Mouse (Mus musculus): ENCODE measurements around the gene Rbx1. TPM values are rescaled to one million over a fixed set of nuclear protein-coding genes. Genes with fewer than 3 reads are reported as not detected.
A peak's percentile ranks its signal among the peaks of the same experiment; 100 is the strongest.
"Not testable (repeated sequence)": the region's sequence is repeated elsewhere in the genome, so short reads cannot be mapped to it uniquely, and the experiment has no call there.

The Rbx1 gene
- total RNA-seq (2018; cell fraction: chromatin; rRNA removed): 10 to 100 TPM; 35.9 to 97.8 (median 63.4) TPM
- total RNA-seq (2018; cell fraction: cytosol; rRNA removed): 100 to 1,000 TPM; 120 to 186 (median 145) TPM
- total RNA-seq (2018; cell fraction: nucleus; rRNA removed): 10 to 100 TPM; 28.8 to 97.5 (median 66.8) TPM
- polyA plus RNA-seq (2018): 69.0 to 118 TPM (median 86.1 TPM) in 3 replicates

DNA sequence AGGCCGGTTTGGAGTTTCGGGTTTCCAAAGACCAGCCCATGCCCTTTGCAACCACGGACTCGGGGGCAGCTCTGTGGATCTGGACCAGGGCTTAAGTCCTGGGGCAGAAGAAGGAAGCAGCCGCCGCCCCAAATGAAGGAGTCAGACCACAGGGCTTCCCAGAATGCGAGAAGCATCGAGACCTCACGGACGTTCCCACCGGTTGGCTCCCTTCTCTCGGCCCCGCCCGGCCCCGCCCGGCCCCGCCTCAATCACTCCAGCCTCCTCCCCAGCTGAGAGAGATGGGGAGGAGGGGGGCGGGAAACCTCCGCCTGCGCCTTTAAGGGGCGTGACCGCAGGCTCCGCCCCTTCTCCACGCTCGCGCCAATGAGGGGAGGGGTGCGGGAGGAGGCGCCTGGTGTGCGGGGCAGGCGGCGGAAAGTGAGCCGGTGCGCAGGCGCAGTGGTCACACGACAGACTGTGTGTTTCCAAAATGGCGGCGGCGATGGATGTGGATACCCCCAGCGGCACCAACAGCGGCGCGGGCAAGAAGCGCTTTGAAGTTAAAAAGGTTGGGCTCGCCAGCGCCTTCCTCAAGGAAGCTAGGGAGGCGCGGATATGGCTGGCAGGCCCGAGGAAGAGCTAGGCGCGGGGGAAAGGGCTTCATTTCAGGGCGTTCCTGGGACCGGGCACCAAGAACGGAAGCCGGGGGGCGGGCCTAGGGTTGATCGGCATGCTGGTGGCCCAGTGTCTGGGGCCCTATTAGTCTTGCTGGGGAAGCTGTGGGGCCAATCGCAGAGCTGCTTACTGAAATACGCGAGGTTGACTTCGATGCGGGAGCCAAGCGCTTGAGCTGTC, at the start of gene Rbx1:
Gene Rbx1 (plus strand): TSS at position 396 of the 837 bp plus-strand sequence.
- Histone ChIP-seq H3K27ac (peak within 1 kb of the TSS; percentile 86), H3K79me2 (ENCODE audit: inconsistent target) (peaks cover 41% of the 10 kb centered on the region), H3K4me3 (ENCODE audit: inconsistent target) (peak within 1 kb of the TSS; percentile 78), H3K36me3 (ENCODE audit: inconsistent target) (peaks cover 19% of the 10 kb centered on the region)
- under 1% methylated on average over 62 of the region's 62 CpGs for WGBS (ENCODE audit: missing documents)

GRCm38 (mm10) chr15:81416763-81417310, 49.3 kb upstream of the Rbx1 start:
- H3K4me3 ChIP-seq (ENCODE audit: inconsistent target); H3K36me3 ChIP-seq (ENCODE audit: inconsistent target); H3K79me2 ChIP-seq (ENCODE audit: inconsistent target); H3K27ac ChIP-seq: not testable (repeated sequence)
- WGBS (ENCODE audit: missing documents): 10% methylated on average over 18 of the region's 22 CpGs

DNA sequence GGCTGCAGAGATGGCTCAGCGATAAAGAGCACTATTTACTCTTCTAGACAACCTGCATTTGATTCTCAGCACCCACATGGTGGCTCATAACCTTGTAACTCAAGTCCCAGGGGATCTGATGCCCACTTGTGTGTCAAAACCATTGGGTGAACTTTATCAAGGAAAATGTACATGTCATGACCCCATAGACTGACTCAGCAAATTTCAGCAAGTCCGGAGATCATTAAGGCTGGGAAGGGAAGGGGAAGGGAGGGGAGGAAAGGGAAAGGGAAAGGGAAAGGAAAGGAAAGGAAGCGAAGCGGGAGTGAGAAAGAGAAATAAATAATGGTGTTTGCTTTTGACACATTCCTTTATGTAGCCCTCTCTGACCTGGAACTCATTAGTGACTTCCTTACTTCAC, 48.0 kb upstream of the Rbx1 start:
- H3K4me3 ChIP-seq (ENCODE audit: inconsistent target): no peak overlapping the region
- no peaks in the 10 kb centered on the region for H3K36me3 ChIP-seq (ENCODE audit: inconsistent target)
- WGBS (ENCODE audit: missing documents): 92% methylated on average over 4 of the region's 4 CpGs
- H3K27ac ChIP-seq: no peak overlapping the region
- H3K79me2 ChIP-seq (ENCODE audit: inconsistent target): no peaks in the 10 kb centered on the region

GRCm38 (mm10) chr15:81421454-81421853, 44.6 kb upstream of the Rbx1 start:
- Histone ChIP-seq H3K4me3 (ENCODE audit: inconsistent target) (no peak overlapping the region), H3K79me2 (ENCODE audit: inconsistent target) (no peaks in the 10 kb centered on the region), H3K27ac (peak overlapping the region; percentile 47), H3K36me3 (ENCODE audit: inconsistent target) (no peaks in the 10 kb centered on the region)
- 25% methylated on average over 1 of the region's 1 CpGs for WGBS (ENCODE audit: missing documents)

DNA sequence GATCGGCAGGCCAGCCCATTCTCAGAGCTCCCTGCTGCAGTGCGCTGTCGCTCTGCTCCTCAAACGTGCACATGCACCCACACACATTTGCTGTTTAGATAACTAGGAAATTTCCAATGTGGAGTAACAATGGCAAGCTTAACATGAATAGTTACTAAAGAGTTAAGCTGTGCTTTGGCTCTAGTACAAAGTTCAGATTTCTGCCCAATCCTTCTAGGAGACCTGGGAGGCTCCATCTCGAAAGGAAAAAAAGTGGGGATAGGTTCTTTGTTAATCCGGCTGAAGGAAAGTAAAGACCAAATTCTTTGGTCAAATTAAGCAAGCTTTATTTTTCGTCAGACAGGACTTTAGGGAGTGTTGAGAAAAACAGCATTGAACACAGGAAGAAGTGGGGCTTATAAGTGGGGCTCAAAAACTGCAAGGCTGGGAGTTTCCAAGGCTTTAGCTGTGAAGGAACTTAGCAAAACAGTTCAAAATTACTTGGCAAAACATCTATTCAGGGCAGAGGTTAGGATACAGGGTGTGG, 43.9 kb upstream of the Rbx1 start:
- Histone ChIP-seq H3K79me2 (ENCODE audit: inconsistent target) (no peaks in the 10 kb centered on the region), H3K36me3 (ENCODE audit: inconsistent target) (peaks cover 2% of the 10 kb centered on the region; the same call in 1 of the 2 replicates), H3K4me3 (ENCODE audit: inconsistent target) (no peak overlapping the region), H3K27ac (no peak overlapping the region)
- 87% methylated on average over 7 of the region's 7 CpGs for WGBS (ENCODE audit: missing documents)

DNA sequence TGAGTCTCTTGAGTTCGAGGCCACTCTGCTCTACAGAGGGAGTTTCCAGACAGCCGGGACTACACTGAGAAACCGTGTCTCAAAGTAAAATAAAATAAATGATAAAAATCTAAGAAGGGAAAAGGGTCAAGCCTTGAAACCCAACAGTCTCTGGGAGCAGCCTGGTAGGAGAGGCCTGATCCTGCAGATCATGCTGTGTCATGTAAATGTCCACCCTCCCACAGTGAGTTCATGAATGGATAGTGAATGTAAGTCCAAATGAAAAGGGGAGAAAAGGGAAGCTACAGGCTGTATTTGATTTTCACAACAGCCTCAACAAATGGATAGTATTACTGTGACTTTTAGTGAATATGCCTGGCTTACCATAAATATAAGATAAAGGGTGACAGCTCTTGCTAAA, 40.8 kb upstream of the Rbx1 start:
- Histone ChIP-seq H3K79me2 (ENCODE audit: inconsistent target) (no peaks in the 10 kb centered on the region), H3K27ac (no peak overlapping the region), H3K36me3 (ENCODE audit: inconsistent target) (peaks cover 12% of the 10 kb centered on the region; the same call in 1 of the 2 replicates), H3K4me3 (ENCODE audit: inconsistent target) (no peak overlapping the region)
- 74% methylated on average over 3 of the region's 3 CpGs for WGBS (ENCODE audit: missing documents)

DNA sequence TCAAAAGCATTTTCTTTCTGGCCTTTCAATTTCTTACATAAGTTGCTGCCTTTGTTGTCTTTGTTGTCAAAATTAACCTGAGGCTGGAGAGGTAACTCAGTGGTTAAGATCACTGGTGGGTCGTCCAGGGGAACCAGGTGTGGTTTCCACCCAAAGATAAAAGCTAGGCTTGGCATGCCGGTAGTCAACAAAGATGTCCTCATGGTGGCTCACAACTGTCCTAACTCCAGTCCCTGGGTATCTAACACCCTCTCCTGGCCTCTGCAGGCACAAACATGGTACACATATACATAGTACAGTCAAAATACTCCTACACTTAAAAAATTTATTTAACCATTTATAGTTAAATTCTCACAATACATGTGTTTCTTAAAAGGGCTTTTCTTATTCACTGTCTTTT, 38.1 kb upstream of the Rbx1 start:
- Histone ChIP-seq H3K36me3 (ENCODE audit: inconsistent target) (peaks cover 28% of the 10 kb centered on the region; the same call in 1 of the 2 replicates), H3K4me3 (ENCODE audit: inconsistent target) (no peak overlapping the region), H3K27ac (no peak overlapping the region), H3K79me2 (ENCODE audit: inconsistent target) (no peaks in the 10 kb centered on the region)
- 87% methylated on average over 2 of the region's 2 CpGs for WGBS (ENCODE audit: missing documents)

DNA sequence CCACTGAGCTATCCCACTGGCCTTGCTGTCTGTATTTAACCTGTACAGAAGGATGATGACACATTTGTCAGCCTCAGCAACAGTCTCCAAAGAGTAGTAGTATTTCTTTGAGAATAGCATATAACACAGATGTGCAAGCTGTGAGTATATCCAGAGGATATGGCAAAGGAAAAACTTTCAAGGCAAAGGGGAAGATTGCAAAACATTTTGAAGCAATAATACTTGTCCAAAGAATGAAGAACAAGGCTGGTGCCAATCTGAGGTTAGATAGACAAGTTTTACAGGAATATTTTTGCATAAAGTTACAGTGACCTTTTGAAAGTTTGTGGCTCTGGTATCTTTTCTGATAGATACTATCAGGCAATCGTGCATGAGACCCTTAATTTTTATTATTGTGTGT, 34.9 kb upstream of the Rbx1 start:
- H3K36me3 ChIP-seq (ENCODE audit: inconsistent target): peaks cover 28% of the 10 kb centered on the region; the same call in 1 of the 2 replicates
- H3K27ac ChIP-seq: no peak overlapping the region
- no peaks in the 10 kb centered on the region for H3K79me2 ChIP-seq (ENCODE audit: inconsistent target)
- no peak overlapping the region for H3K4me3 ChIP-seq (ENCODE audit: inconsistent target)
- WGBS (ENCODE audit: missing documents): 100% methylated on average over 1 of the region's 1 CpGs

DNA sequence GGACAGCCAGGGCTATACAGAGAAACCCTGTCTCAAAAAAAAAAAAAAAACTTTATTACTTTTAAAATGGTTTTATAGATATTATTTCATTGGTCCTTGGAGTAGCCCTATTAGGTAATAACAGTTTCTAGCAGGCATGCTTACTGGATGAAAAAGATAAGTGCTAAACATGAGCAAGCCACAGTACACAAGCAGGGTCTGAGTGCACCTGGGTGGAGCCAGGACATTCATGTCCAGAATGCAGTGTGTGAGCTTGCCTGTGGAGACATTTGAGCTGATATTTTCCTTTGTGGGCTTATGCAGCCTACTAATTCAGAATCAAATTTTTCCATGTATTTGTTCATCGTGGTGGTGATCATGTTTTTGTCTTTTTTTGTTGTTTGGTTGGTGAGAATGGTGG, 27.8 kb upstream of the Rbx1 start:
- no peak overlapping the region for H3K4me3 ChIP-seq (ENCODE audit: inconsistent target)
- 100% methylated on average over 1 of the region's 1 CpGs for WGBS (ENCODE audit: missing documents)
- H3K36me3 ChIP-seq (ENCODE audit: inconsistent target): peaks cover 12% of the 10 kb centered on the region; the same call in 1 of the 2 replicates

DNA sequence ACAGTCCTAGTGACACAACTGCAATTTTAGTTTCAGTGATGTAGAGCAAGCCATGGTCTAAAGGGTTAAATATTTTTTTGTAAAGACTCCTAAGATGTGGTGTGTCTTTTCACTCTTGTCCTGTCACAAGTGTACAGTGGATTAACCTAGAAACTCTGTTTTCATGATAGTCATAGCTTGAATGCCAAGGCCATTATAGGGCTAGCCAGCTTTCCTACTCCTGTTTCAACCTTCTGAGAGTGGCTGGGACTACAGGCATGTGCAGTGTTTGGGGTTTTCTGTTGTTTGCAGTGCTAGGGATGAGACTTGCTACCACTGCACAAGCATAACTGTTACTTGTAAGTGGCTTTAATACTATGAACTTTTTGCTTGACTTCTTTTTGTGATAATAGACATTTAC, 26.9 kb upstream of the Rbx1 start:
- H3K4me3 ChIP-seq (ENCODE audit: inconsistent target): no peak overlapping the region
- no peaks in the 10 kb centered on the region for H3K79me2 ChIP-seq (ENCODE audit: inconsistent target)
- peaks cover 12% of the 10 kb centered on the region; the same call in 1 of the 2 replicates for H3K36me3 ChIP-seq (ENCODE audit: inconsistent target)
- no peak overlapping the region for H3K27ac ChIP-seq

More for the DNA sequence above, 27.8 kb upstream of the Rbx1 start:
- Histone ChIP-seq H3K79me2 (ENCODE audit: inconsistent target) (no peaks in the 10 kb centered on the region), H3K27ac (no peak overlapping the region)

GRCm38 (mm10) chr15:81448463-81448862, 17.6 kb upstream of the Rbx1 start:
- Histone ChIP-seq H3K36me3 (ENCODE audit: inconsistent target) (peaks cover 27% of the 10 kb centered on the region), H3K4me3 (ENCODE audit: inconsistent target) (no peak overlapping the region), H3K27ac (no peak overlapping the region), H3K79me2 (ENCODE audit: inconsistent target) (no peaks in the 10 kb centered on the region)
- WGBS (ENCODE audit: missing documents): 63% methylated on average over 3 of the region's 3 CpGs

DNA sequence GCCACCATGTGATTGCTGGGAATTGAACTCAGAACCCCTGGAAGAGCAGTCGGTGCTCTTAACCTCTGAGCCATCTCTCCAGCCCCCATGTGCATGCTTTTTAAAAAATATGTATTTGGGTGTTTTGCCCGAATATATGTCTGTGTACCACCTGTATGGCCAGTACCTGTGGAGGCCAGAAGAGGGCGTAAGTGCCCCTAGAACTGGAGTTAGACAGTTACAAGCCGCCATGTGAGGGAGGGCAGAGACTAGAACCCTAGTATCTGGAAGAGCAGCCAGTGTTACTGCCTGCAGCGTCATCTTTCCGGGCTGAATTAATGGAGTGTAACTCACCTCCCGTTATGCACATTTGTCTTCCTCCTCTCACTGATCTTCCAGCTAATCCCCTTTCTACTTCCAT, 4.6 kb upstream of the Rbx1 start:
- WGBS (ENCODE audit: missing documents): 86% methylated on average over 7 of the region's 7 CpGs
- Histone ChIP-seq H3K79me2 (ENCODE audit: inconsistent target) (peaks cover under 1% of the 10 kb centered on the region; the same call in 1 of the 2 replicates), H3K36me3 (ENCODE audit: inconsistent target) (peaks cover 4% of the 10 kb centered on the region; the same call in 1 of the 2 replicates), H3K27ac (no peak overlapping the region), H3K4me3 (ENCODE audit: inconsistent target) (no peak overlapping the region)

GRCm38 (mm10) chr15:81465016-81465660, 958 bp upstream of the Rbx1 start:
- Histone ChIP-seq H3K79me2 (ENCODE audit: inconsistent target) (peaks cover 35% of the 10 kb centered on the region), H3K36me3 (ENCODE audit: inconsistent target) (peaks cover 13% of the 10 kb centered on the region), H3K4me3 (ENCODE audit: inconsistent target) (peak overlapping the region; percentile 64), H3K27ac (peak overlapping the region; percentile 86)
- 70% methylated on average over 11 of the region's 12 CpGs for WGBS (ENCODE audit: missing documents)

DNA sequence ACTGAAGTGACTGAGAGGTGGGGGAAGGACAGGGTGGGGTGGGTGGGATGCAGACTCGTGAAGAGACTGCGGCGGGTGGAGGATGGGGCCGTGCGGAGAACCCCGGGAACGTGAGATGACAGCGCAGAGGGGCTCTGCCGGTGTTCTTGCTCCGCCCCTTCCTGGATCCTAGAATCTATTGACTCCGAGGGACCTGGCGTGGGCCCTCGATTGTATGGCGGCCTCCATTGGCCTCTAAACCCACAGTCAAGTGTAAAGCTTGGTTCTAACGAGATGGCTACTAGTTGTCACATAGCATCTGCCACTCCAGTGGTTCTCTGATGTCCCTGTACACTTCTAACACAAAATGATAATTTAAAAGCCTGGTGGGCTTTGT, 630 bp downstream of the Rbx1 start:
- WGBS (ENCODE audit: missing documents): under 1% methylated on average over 15 of the region's 15 CpGs
- Histone ChIP-seq H3K4me3 (ENCODE audit: inconsistent target) (peak overlapping the region; percentile 78), H3K79me2 (ENCODE audit: inconsistent target) (peaks cover 47% of the 10 kb centered on the region), H3K36me3 (ENCODE audit: inconsistent target) (peaks cover 25% of the 10 kb centered on the region), H3K27ac (peak overlapping the region; percentile 76)

Measured in macrophage (primary cell).